Mouse (Mus musculus) erythroblast, embryonic 14.5 days (primary cell): ENCODE results near the gene H2al1c.
"Not testable (repeated sequence)": the region's sequence is repeated elsewhere in the genome, so short reads cannot be mapped to it uniquely, and the experiment has no call there.

Experiments
- GATA1 ChIP-seq: IDR thresholded peaks from 2 replicates; pipeline ENCODE4 v1.6.1; 2012; ENCODE audit warnings: low read length, inconsistent platforms, mixed read lengths
- TAL1 ChIP-seq: IDR thresholded peaks from 3 replicates; pipeline ENCODE4 v1.6.1; 2012; ENCODE audit warnings: low read length, inconsistent platforms, mixed read lengths

GRCm38 (mm10) chrX:11324359-11324758 is 18.9 kb downstream of the H2al1c start, which contains the start of gene H2al1i:
- not testable (repeated sequence) for TF ChIP-seq GATA1, TAL1
